Mouse (Mus musculus) forebrain, embryonic 10.5 days (tissue): Measurements from ENCODE around the gene Rbpjl. TPM values are rescaled to one million over a fixed set of nuclear protein-coding genes. Genes with fewer than 3 reads are reported as not detected.

Experiments
- DNase-seq: peaks from one replicate; pipeline ENCODE4 v3.0.0-alpha.2; 2017; ENCODE audit warnings: low spot score; ENCODE audit errors: extremely low spot score
- H3K27ac ChIP-seq: fragments of 300-500 bp; sonication (generic); 2 replicates; pipeline ENCODE4 v1.5.1; 2016; ENCODE audit warnings: mild to moderate bottlenecking
- H3K27me3 ChIP-seq: fragments of 300-500 bp; sonication (generic); 2 replicates; pipeline ENCODE4 v1.6.1; 2016; ENCODE audit warnings: mild to moderate bottlenecking; ENCODE audit not compliant: poor library complexity, severe bottlenecking
- H3K36me3 ChIP-seq: fragments of 300-500 bp; sonication (generic); replicated peaks from 2 replicates; pipeline ENCODE4 v1.6.1; 2016; ENCODE audit warnings: mild to moderate bottlenecking, moderate library complexity
- H3K4me1 ChIP-seq: fragments of 300-500 bp; sonication (generic); 2 replicates; pipeline ENCODE4 v1.6.1; 2016
- H3K4me3 ChIP-seq: fragments of 300-500 bp; sonication (generic); 2 replicates; pipeline ENCODE4 v1.5.1; 2016; ENCODE audit warnings: mild to moderate bottlenecking, moderate library complexity
- H3K9me3 ChIP-seq: fragments of 300-500 bp; sonication (generic); 2 replicates; pipeline ENCODE4 v1.6.1; 2016; ENCODE audit warnings: mild to moderate bottlenecking, moderate library complexity
- WGBS: fragments of 180-500 bp; shearing (Covaris S2); methylation state at CpG from one replicate; pipeline ENCODE4 v1.1.7; 2016; 5-methylcytosine and 5-hydroxymethylcytosine counted together
- polyA plus RNA-seq: library from polyadenylated mRNA; unstranded; fragments of >200 nt; fragmentation: Nextera tagmentation; extraction: Ambion mirVana; gene quantifications from 2 replicates; pipeline ENCODE4 v1.2.1, GENCODE M21; 2016

The Rbpjl gene
- polyA plus RNA-seq, 1 experiment from 2014 or later = not detected

DNA sequence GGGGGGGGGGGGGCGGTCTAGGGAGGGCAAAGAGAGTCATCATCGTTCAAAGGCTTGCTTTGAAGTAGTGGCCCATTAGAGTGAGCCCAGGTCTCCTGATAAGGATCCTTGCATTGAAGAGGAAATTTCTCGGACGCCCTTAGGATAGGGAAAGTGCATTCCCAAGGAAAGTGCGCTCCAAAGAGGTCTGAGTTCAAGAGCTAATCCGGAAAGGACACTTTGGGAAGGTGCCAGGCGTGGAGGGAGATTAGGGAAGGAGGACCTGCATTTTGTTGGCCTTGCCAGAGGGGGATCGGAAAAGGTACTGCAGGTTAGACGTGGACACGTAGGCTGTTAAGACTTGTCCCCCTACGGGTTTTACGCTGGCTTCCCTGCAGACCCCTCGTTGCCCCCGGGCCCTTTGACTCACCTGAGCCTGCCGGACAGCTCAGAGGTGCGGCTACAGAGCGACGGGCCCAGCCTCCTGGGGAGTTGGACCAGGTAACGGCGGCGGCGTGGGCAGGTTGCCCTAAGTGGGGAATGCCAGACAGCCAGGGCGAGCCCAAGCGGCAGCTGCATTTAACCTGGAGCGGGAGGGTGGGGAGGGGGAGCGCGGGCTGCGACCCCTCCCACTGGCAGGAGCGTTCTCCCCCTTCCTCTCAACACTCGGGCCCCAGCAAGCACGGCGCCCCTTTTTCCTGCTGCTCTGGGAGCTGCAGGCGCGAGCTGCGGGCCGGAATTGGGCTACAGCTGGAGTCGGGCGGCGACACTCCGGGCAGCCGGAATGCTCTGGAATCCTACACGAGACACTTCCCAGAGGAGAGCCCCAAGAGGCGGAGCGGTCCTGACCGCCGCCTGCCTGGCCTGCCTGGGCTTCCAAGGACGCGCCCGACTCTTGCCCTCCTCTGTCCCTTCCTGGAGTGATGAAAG is 1.4 kb downstream of the Rbpjl start:
- Histone ChIP-seq H3K27ac (no peak overlapping the region), H3K9me3 (peaks cover 4% of the 10 kb centered on the region; the same call in 1 of the 2 replicates)

GRCm38 (mm10) chr2:164405060-164405459 is 2.1 kb downstream of the Rbpjl start, which contains the start of gene Matn4:
Gene Matn4 (minus strand): TSS chr2:164405160.
- no peaks in the 10 kb centered on the region for H3K9me3 ChIP-seq
- no peak for DNase-seq
- H3K27ac ChIP-seq = no peak within 1 kb of the TSS
- peaks cover 38% of the 10 kb centered on the region for H3K4me1 ChIP-seq
- WGBS = 10% methylated on average over 9 of the region's 9 CpGs
- H3K4me3 ChIP-seq = peak within 1 kb of the TSS; percentile 43
- peaks cover 100% of the 10 kb centered on the region for H3K27me3 ChIP-seq
- no peaks in the 10 kb centered on the region for H3K36me3 ChIP-seq

More for the DNA sequence above, 1.4 kb downstream of the Rbpjl start:
- no peak for DNase-seq
- peak overlapping the region; percentile 43 for H3K4me3 ChIP-seq
- peaks cover 38% of the 10 kb centered on the region for H3K4me1 ChIP-seq
- peaks cover 100% of the 10 kb centered on the region for H3K27me3 ChIP-seq
- no peaks in the 10 kb centered on the region for H3K36me3 ChIP-seq
- 2% methylated on average over 49 of the region's 49 CpGs for WGBS

GRCm38 (mm10) chr2:164405519-164405918 is 2.6 kb downstream of the Rbpjl start:
- H3K27me3 ChIP-seq = peaks cover 100% of the 10 kb centered on the region
- no peaks in the 10 kb centered on the region for H3K9me3 ChIP-seq
- H3K4me3 ChIP-seq = no peak overlapping the region
- no peak overlapping the region for H3K27ac ChIP-seq
- DNase-seq = no peak
- WGBS = 37% methylated on average over 5 of the region's 5 CpGs
- H3K36me3 ChIP-seq = no peaks in the 10 kb centered on the region
- H3K4me1 ChIP-seq = peaks cover 34% of the 10 kb centered on the region

- H3K9me3 ChIP-seq = no peaks in the 10 kb centered on the region
- no peak overlapping the region for H3K27ac ChIP-seq
- H3K27me3 ChIP-seq = peaks cover 88% of the 10 kb centered on the region
- 1% methylated on average over 22 of the region's 22 CpGs for WGBS
- peak; percentile 79 for DNase-seq
- H3K4me1 ChIP-seq = peaks cover 28% of the 10 kb centered on the region
- H3K36me3 ChIP-seq = no peaks in the 10 kb centered on the region
- no peak overlapping the region for H3K4me3 ChIP-seq
Measured at GRCm38 (mm10) chr2:164407708-164408107, 4.8 kb downstream of the Rbpjl start.

- peaks cover 19% of the 10 kb centered on the region for H3K4me1 ChIP-seq
- H3K9me3 ChIP-seq = no peaks in the 10 kb centered on the region
- H3K27me3 ChIP-seq = peaks cover 59% of the 10 kb centered on the region
- H3K4me3 ChIP-seq = peak overlapping the region; percentile 29; the same call in 1 of the 2 replicates
- no peak for DNase-seq
- WGBS = 24% methylated on average over 28 of the region's 28 CpGs
- H3K36me3 ChIP-seq = no peaks in the 10 kb centered on the region
- H3K27ac ChIP-seq = no peak overlapping the region
Measured at GRCm38 (mm10) chr2:164414167-164414566, 11.2 kb downstream of the Rbpjl start.

DNA sequence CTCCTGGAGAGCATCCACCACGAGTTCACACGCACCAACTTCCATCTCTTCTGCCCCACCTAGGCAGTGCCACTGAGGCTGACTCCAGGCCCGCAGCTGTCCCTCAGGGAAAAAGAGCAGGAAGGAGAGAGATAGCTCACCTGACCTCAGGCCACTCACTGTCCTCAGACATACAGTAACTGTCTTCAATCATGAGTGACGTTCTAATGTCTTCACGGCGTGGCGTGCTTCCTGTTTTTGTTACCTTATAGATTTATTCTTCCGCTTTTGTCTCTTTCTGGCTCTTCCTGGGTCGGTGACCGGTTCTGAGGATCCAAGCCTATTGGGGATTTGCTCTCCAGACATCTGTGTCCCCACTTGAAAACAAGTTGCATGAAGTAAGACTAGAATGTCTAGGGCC is 11.6 kb downstream of the Rbpjl start:
- Histone ChIP-seq H3K9me3 (no peaks in the 10 kb centered on the region), H3K36me3 (no peaks in the 10 kb centered on the region), H3K27me3 (peaks cover 55% of the 10 kb centered on the region), H3K27ac (no peak overlapping the region), H3K4me3 (peak overlapping the region; percentile 29; the same call in 1 of the 2 replicates), H3K4me1 (peaks cover 23% of the 10 kb centered on the region)
- DNase-seq = no peak
- WGBS = 77% methylated on average over 10 of the region's 10 CpGs

DNA sequence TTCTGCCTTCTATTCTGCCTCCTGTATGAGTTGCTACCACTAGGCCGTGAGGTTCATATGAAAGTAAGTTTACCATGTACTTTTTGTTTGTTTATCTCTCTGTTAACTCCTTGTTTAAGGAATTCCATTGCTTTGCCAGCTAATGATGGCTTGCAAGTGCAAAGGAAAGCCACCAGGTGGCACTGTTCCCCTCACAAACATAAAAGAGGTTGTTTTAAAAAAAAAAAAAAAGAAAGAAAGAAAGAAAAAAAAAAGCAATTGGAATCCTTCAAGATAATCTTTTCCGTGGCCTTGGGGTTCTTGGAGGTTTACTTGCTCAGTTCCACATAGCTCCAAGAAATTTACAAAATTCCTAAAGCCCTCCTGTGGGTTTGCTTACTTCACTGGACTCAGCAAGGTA is 14.3 kb downstream of the Rbpjl start:
- Histone ChIP-seq H3K36me3 (no peaks in the 10 kb centered on the region), H3K4me3 (no peak overlapping the region), H3K27me3 (peaks cover 39% of the 10 kb centered on the region), H3K27ac (no peak overlapping the region), H3K4me1 (peaks cover 28% of the 10 kb centered on the region), H3K9me3 (no peaks in the 10 kb centered on the region)
- WGBS = 4% methylated on average over 2 of the region's 2 CpGs
- DNase-seq = no peak

- Histone ChIP-seq H3K4me3 (no peak overlapping the region), H3K4me1 (peaks cover 28% of the 10 kb centered on the region), H3K27me3 (peaks cover 29% of the 10 kb centered on the region), H3K36me3 (peaks cover under 1% of the 10 kb centered on the region), H3K9me3 (no peaks in the 10 kb centered on the region), H3K27ac (no peak overlapping the region)
- DNase-seq = no peak
- WGBS = 27% methylated on average over 3 of the region's 3 CpGs
Measured at GRCm38 (mm10) chr2:164418308-164418875, 15.5 kb downstream of the Rbpjl start.

- DNase-seq = no peak
- Histone ChIP-seq H3K4me3 (no peak overlapping the region), H3K27ac (no peak overlapping the region), H3K36me3 (peaks cover 10% of the 10 kb centered on the region), H3K4me1 (peaks cover 22% of the 10 kb centered on the region), H3K9me3 (no peaks in the 10 kb centered on the region), H3K27me3 (peaks cover 18% of the 10 kb centered on the region)
- 8% methylated on average over 3 of the region's 3 CpGs for WGBS
Measured at GRCm38 (mm10) chr2:164419489-164419888, 16.5 kb downstream of the Rbpjl start.

GRCm38 (mm10) chr2:164421306-164421705 is 18.4 kb downstream of the Rbpjl start:
- Histone ChIP-seq H3K9me3 (no peaks in the 10 kb centered on the region), H3K4me3 (no peak overlapping the region), H3K27me3 (peaks cover 4% of the 10 kb centered on the region; the same call in 1 of the 2 replicates), H3K4me1 (peaks cover 27% of the 10 kb centered on the region), H3K36me3 (peaks cover 12% of the 10 kb centered on the region), H3K27ac (no peak overlapping the region)
- 91% methylated on average over 7 of the region's 7 CpGs for WGBS
- no peak for DNase-seq

DNA sequence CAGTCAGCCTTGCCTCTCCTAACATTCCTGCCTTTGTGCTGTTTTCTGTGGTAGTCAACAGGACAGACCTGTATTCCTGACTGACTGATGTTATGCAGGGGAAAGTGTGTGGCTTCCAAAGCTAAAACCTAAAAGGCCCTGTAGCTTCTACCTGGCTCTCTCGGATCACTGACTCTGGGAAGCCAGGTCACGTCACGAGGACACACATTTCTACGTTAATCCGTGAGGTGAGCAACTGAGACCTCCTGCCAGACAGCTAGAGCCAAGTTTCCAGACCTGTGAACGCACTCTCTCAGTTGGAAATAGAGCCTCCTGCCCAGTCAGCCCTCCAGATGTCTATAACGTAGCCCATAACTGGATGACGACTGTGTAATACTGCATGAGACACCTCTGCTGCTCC is 19.0 kb downstream of the Rbpjl start:
- Histone ChIP-seq H3K27ac (no peak overlapping the region), H3K9me3 (no peaks in the 10 kb centered on the region), H3K4me3 (no peak overlapping the region), H3K4me1 (peaks cover 28% of the 10 kb centered on the region), H3K36me3 (peaks cover 12% of the 10 kb centered on the region), H3K27me3 (peaks cover 4% of the 10 kb centered on the region; the same call in 1 of the 2 replicates)
- 91% methylated on average over 8 of the region's 8 CpGs for WGBS
- DNase-seq = no peak

DNA sequence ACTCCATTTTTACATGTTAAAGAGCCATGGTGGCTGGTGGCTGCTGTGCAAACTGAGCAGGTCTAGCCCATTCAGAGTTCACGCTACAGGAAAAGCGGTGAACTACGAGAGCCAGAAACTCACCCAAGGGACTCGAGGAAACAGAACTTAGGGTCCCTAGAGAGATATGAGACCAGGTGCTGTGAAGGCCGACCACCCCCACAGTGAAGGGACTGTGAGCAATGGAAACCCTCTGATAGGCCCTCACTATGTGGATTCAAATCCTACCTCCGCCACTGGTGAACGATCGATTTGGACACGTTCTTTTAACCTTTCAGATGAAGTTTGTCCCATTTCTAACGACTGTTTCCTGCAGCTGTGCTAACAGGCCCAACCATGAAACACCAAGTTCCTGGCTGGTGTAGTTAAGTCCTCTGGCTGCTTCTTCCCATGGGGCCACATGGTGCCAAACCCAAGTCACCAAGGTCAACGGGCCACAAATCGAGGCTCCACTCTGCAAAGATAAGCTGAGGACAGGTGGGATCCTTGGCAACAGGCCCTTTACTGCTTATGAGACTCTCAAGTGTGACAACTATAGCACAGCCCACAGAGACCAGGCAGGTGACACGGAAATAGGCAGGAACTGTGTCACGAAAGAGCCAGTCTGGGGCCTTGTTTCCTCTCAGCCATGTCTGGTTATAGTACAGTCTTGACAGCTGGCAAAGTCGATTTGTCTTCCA is 19.9 kb downstream of the Rbpjl start:
- Histone ChIP-seq H3K36me3 (peaks cover 13% of the 10 kb centered on the region), H3K9me3 (no peaks in the 10 kb centered on the region), H3K4me3 (no peak overlapping the region), H3K4me1 (peaks cover 28% of the 10 kb centered on the region), H3K27me3 (peaks cover 2% of the 10 kb centered on the region; the same call in 1 of the 2 replicates), H3K27ac (no peak overlapping the region)
- WGBS = 92% methylated on average over 15 of the region's 15 CpGs
- no peak for DNase-seq
